Mouse (Mus musculus): ENCODE results near the gene Gm36210.

Gene Gm36210
- long read RNA-seq, experiment 1, result 0 reads
- long read RNA-seq, experiment 2, result 0 reads

- intact Hi-C loops (cut with DNase I), result no loop called here
Observed at GRCm38 (mm10) chr7:4906466-4906950, at the start of gene Gm36210. Gm36210 (minus strand) TSS chr7:4906516.

DNA sequence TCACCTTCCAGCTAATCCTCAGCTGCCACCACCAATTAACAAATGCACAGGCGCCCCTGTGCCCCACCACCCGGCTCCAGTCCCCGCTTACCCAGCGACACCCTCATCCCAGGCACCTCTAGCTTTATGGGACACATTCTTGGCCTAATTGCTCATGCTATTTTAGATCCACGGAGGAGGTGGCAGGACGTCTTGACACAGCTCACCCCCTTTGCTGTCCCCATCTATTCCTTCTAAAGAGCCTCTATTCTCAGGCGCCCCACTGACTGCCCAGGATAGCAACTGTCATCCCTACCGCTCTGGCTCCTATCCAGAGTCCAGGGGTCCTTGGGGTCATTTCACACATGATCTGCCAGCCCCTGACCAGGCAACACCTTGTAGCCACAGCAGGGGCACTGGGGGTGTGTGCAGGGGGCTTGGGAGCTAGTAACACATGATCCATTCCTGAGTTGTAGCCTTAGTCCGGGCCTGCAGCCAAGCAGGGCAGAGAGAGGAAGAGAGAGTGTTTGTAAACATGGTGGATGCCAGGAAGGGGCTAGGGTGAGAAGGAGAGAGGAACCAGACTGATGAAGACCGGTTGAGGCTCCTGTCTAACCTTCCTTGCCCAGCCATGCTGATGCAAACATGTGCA, 47.6 kb upstream of the Gm36210 start:
- intact Hi-C loops (cut with DNase I), result no loop called here

DNA sequence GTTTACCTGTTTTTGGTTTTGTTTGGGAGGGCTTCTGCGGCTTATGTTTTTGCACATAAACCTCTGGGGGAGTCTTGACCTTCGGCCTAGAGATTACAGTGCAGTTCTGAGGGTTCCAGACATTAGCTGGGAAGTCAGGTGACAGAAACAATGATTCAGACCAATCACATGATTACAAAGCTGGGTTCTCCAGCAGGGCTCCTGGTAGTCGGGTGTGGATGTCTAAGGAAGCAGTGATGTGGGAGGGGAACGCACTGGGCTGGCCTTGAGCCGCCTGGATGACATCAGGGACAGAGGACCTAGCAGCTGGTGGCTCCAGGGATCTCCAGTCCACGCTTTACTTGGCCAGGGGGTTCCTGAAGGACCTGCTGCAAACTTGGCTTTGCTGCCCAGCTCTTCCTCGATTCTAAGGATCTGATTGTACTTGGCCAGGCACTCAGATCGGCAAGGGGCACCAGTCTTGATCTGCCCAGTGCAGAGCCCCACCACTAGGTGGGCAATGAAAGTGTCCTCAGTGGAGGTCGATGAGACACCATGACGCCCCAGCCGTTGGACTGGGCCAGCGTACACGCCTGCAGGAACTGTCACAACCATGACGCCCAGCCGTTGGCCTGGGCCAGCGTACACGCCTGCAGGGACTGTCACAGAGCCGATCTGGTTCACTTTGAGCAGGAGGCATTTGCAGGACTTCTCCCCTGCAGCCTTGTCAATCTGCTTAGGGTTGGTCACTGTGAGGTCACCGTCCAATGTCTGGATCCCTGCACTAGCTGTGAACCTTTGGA, 44.4 kb upstream of the Gm36210 start:
- intact Hi-C loops (cut with DNase I), result no loop called here

GRCm38 (mm10) chr7:4948386-4948785, 42.1 kb upstream of the Gm36210 start:
- intact Hi-C loops (cut with DNase I), result loop anchor here (10.0 kb wide), 1 partner anchor 46 kb away; the partner anchor contains the start of gene Zfp579

DNA sequence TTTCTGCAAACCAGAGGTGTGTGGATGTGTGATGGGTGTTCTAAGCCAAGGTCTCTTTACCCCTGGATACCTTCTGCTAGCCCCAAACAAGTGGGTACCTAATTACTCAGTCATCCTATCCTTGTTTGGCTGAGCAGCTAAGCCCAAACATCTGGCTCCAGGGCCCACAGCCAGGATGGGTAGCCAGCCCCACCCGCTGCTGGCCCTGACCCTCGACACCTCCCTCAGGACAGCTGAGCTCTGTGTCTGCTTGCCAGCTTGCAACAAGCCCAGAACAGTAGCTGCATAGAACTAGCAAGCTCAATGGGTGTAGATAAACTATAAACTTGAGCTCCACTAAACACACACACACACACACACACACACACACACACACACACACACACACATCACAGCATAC, 41.5 kb upstream of the Gm36210 start:
- intact Hi-C loops (cut with DNase I), result loop anchor here (10.0 kb wide), 1 partner anchor 47 kb away; the partner anchor contains the start of gene Zfp579

DNA sequence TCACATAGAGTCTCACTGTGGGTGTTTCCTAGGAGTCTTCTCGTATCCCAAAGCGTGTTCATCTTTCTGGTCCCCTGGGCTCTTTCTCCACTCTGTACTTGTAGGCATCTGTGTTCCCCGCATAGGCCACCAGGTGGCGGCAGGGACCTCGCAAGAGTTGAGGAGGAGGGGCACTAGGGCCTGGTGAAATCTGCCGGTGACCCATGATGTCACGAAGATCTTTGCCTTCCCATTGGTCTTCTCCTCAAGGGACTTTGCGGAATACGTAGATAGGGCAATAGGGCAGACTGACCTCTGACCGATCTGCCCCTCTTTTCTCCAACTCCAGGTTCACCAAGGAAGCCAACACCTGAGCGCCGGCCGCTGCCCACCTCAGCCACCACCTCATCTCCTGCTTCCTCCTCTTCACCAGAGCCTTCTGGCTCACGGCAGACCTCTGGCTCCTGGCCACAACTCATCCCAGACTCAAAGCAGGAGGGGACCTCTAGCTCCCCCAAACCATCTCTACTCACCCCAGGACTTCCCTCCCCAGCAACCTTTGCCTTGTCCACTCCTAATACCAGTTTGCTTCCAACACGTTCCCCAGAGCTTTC, 37.0 kb upstream of the Gm36210 start:
- intact Hi-C loops (cut with DNase I), result loop anchor here (2.0 to 10.0 kb wide), 4 partner anchors 21 to 386 kb away; partner anchors contain the start of genes Sbk2 and Zfp579

- intact Hi-C loops (cut with DNase I), result loop anchor here (2.0 to 10.0 kb wide), 4 partner anchors 22 to 385 kb away; partner anchors contain the start of genes Sbk2 and Zfp579
Observed at GRCm38 (mm10) chr7:4942673-4943072, 36.4 kb upstream of the Gm36210 start.

- intact Hi-C loops (cut with DNase I), result loop anchor here (5.0 to 10.0 kb wide), 2 partner anchors 55 to 383 kb away; partner anchors contain the start of gene Zfp579
Observed at GRCm38 (mm10) chr7:4940068-4940479, 33.8 kb upstream of the Gm36210 start.

- intact Hi-C loops (cut with DNase I), result loop anchor here (2.0 kb wide), 1 partner anchor 128 kb away; no protein-coding TSS in a partner anchor
Observed at GRCm38 (mm10) chr7:4938456-4938855, 32.1 kb upstream of the Gm36210 start.

DNA sequence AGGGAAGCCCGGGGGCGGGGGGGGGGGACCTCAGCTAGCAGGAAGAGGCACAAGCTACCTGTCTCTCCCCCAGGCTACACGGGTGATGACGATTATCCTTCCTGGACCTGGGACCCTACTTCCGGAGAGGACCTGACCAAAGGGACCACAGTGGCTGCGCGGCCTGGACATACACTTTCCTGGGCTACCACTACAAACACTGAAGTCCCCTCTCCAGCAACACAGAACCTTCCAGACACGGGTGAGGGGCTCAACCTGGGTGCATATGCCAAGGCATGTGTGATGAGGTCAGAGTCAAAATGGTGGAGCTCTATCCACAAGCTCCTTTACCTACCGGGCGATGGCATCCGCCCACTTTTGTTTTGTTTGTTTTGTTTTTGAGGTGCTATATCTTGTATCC, 31.1 kb upstream of the Gm36210 start:
- intact Hi-C loops (cut with DNase I), result no loop called here

- intact Hi-C loops (cut with DNase I), result no loop called here
Observed at GRCm38 (mm10) chr7:4936832-4937231, 30.5 kb upstream of the Gm36210 start.

GRCm38 (mm10) chr7:4934160-4934914, 28.0 kb upstream of the Gm36210 start:
- intact Hi-C loops (cut with DNase I), result no loop called here

GRCm38 (mm10) chr7:4933103-4933502, 26.8 kb upstream of the Gm36210 start:
- intact Hi-C loops (cut with DNase I), result no loop called here

DNA sequence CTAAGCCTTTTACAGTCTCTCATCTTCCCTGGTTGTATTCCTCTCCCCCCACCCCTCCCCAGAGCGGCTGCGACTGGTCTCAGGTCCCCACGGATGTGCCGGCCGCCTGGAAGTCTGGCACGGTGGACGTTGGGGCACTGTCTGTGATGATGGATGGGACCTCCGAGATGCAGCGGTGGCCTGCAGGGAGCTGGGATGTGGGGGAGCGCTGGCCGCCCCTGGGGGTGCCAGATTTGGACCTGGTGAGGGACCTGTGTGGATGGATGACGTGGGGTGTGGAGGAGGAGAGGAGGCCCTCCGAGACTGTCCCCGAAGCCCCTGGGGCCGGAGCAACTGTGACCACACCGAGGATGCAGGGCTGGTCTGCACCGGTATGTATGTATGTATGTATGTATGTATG, 22.0 kb upstream of the Gm36210 start:
- intact Hi-C loops (cut with DNase I), result no loop called here

DNA sequence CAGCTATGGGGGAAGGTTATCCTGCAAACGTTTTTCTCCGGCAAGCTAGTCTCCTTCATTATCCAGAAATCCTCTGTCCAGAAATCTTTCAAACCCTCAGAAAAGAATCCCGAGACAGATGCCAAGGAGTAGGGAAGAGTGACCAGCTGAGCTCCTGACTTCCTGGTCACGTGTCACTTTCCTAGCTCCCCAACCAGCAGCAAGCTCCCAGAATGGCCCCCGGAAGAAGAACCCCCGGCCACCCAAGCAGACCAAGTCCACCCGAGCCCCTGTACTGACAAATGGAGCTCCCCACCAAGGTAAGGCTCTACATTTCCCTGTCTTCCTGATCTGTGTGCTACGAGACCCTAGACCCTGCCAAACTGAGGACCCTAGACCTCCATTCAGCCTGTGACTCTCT, 21.4 kb upstream of the Gm36210 start:
- intact Hi-C loops (cut with DNase I), result no loop called here

- intact Hi-C loops (cut with DNase I), result no loop called here
Observed at GRCm38 (mm10) chr7:4926849-4927248, 20.5 kb upstream of the Gm36210 start.

DNA sequence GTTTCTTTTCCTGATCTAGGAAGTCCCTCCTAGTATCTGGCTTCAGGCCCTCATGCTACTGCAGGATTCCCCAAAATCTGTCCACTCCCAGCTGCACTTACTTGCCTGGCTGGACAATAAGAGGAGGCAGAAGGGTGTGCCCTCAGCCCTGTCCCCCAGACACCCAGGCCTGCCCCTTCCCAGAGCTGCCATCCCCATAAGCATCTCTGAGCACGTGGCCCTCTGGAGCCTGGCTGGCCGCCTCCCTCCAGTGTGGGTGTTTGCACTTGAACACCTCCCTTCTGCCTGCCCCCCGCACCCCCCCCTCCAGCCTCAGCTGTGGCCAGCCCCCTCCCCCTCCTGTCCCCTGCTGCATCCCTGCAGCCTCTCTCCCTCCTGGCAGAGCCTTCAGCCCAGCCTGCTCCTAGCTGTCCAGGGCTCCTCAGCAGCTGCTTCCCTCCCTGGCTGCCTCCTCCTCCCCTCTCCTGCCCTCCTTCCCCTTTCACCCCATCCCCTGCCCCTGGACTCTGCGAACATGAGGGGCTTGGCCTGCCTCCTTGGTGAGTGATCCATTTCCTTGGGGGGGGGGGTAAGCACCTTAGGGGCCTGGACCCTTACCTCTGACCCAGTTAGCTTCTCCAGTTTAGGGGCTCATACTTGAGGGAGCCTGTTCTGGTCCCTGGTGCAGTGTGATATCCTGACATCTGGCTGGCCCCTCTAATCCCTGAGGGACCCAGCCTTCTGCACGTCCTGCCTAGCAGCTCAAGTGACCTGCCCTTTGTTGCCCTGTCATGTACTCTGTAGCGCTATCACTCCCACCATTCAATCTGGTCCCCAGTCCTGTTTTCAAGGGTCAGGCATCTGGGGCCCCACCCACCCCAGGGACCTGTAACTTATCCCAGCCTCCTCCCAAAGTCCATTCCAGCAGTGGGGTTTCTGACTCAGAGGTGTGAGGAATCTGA, 19.4 kb upstream of the Gm36210 start, which contains the start of gene Ssc5d:
Ssc5d (plus strand) TSS at position 345 of the 941 bp plus-strand sequence.
- intact Hi-C loops (cut with DNase I), result no loop called here

- intact Hi-C loops (cut with DNase I), result no loop called here
Observed at GRCm38 (mm10) chr7:4924891-4925301, 18.6 kb upstream of the Gm36210 start.

- intact Hi-C loops (cut with DNase I), result no loop called here
Observed at GRCm38 (mm10) chr7:4924483-4924882, 18.2 kb upstream of the Gm36210 start.

Data from adrenal gland (tissue).